Mouse (Mus musculus) heart, postnatal 36 days (tissue): Measurements from ENCODE around the gene Pgap3. TPM values are rescaled to one million over a fixed set of nuclear protein-coding genes. Genes with fewer than 3 reads are reported as not detected.
A peak's percentile ranks its signal among the peaks of the same experiment; 100 is the strongest.

Experiments used
- DNase-seq, 2 experiments: peaks; one replicate each; pipeline ENCODE4 v3.0.0; 2021 to 2022
- intact Hi-C: fragments of 180-260 bp; cut with DNase I; formaldehyde crosslinking; loops from one replicate; pipeline ENCODE4 v1.15.1; 2025
- total RNA-seq, 2 experiments: library from RNA; stranded (reverse); gene quantifications; 2 replicates each; pipeline ENCODE4 v1.2.3; 2021

Pgap3 gene
- total RNA-seq, 2 experiments from 2014 or later, result 8.5 to 9.2 TPM

DNA sequence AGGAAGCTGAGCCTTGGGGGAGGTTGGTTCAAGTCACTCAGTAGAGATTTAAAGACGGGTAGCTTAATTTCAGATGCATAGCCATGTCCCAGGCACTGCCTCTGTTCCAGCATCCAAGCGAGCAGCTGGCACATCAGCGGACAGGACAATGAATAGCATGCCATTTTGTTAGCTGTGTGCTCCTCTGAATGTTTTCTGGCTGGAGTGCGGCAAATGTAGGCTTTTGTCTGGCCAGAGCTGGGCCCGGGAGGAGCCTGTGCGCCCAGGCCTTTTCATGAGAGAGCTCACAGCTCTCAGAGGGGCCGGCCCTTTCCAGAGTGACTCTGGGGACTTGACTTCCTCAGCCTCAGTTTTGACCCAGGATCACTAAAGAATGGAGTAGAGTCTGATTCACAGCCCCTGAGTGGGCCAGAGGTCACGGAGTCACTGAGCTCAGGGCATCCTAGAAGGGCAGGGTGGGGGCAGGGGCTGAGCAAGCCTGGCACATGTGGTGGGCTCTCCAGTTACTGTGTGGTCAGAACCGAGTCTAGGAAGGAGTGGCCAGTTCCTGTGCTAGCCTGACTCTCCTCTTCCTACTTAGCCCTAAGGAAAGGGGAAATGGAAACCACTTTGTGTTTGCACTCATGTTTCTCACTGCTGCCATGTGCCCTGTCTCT is 39.3 kb downstream of the Pgap3 start:
- no peak for DNase-seq
- intact Hi-C loops, result no loop called here

DNA sequence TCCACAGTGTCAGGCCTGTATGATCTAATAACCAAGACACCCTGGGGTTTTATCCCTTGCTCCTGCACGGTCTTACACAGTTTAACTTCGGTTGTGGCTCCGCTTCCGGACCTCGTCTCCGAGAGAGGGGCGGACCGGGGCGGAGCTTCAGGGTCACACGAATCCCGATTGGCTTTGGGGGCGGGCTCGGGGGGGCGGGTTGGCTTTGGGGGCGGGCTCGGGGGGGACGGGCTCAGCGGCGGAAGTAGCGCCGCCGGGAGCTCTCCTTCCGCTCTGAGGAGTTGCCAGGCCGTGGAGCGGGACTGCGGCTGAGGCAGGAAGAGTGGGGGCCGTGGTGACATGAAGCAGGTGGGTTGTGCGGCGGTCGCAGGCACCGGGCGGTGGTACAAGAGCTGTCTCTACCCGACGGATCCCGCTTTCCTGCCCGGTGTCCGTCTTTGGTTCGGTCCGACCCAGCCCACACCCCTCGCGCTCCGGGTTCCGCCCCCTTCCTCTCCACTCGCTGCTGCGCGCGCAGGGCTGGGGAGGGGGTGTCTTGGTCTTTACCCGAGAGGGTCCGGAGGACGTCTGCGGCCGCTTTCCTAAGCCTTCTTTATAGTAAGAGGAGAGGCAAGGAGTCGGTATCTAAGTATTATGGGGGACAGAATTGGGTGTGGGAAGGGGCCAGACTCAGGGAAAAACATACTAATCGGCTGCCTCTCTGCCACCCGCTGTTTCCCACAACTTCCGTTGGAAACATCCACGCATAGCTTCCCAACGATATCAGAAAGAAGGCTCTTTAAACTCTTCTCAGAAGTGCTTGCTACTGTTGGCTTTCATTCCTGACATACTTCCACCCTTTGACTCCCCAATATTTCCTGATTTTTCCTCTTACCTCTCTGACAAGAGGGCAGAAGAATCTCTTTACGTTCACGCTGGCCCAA is 41.9 kb downstream of the Pgap3 start, which contains the start of gene Stard3:
Gene Stard3 (plus strand): TSS at position 208 of the 923 bp plus-strand sequence.
- intact Hi-C loops, result no loop called here
- peak; percentile 88 to 89 for DNase-seq

DNA sequence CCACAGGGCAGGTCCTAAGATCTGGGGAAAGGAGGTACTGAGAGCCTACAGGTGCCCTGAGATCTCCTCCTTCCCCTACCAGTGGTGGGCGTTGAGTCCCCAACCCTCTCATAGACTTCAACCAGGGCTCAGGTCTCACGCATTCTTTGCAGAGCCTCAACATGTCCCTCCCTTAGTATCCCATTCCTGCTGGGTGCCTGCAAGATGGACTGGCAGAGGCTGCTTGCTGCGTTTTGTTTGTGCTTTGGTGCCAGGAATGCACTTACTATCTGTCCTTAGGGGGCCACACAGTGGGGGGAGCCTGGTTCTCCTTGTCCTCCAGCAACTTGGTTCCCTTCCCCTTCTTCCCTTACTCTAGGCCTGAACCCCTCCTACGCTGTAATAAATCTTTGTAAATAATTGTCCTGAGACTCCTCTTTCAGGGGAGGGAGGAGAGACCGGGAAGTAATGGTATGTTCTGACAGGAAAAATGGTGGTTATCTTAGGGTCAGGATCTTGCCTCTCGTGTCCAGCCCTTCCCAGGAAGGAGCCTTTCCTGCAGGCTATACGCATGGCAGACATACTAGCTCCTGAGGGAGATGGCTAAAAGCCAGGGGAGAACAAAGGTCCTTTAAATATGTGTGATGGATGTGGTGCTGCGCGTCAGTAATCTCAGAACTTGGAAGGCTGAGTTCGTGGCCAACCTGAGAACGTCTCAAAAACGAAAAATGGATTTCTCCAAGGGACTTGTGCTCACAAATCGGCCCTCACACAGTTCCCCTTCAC is 42.7 kb downstream of the Pgap3 start:
- intact Hi-C loops, result no loop called here

DNA sequence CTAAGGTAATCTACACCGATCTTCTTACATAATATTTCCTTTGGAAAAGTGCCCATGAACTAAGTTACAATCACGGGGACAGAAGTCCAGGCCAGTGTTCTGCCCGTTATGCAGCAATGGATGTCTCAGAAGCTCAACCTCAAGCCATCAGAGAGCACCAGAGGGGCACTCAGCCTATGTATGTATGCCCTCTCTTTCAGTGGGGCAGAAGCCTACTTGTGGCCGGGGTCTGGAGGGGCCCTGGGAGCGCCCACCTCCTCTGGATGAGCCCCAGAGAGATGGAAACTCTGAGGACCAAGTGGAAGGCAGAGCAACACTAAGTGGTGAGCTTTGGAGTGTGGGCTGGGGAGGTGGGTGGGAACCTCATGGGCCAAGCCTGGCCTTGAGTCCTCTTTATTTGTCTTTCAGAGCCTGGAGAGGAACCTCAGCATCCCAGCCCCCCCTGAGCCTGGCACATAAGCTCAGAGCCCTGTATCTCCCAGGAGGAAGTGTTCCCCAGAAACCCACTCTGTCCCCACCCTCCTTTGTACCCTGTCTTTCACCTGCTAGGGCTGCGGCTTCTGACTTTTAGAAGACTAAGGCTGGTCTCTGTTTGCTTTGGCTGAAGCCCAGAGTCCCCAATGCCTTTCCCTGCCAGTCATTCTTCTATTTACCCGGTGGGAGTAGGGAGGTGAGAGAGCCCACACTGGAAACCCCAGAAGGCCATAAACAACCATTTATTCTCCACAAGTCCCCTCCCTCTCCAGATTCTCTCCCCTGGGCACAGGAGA is 43.5 kb downstream of the Pgap3 start:
- no peak for DNase-seq
- intact Hi-C loops, result no loop called here

More for the DNA sequence above, 42.7 kb downstream of the Pgap3 start:
- DNase-seq, result no peak

DNA sequence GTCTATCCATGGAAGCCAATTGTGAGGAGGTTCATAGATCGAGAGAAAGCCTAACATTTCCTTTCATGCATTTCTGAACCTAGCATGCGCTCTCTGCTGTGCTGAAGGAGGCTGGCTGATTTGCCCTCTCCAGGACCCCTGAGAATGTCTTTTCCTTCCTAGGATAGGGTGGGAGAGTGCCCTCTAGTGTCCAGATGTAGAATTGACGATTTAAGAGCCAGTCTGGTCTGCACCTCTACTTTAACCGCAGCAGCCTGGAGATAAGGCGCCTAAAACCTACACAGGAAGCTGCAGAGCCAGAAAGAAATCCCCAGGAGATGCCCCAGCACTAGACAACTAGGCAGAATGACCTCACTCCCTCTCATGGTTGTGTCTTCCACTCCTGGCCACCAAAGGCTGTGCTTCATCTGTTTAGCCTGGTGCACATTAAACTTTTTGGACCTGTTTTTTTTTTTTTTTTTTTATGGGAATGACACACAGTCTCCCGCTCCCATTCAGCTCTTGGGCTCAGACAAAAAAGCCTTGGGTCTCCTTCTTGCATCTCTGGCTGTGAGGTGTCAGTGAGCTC is 44.5 kb downstream of the Pgap3 start:
- DNase-seq, result peak in 1 of 2 experiments; percentile 56
- intact Hi-C loops, result no loop called here

DNA sequence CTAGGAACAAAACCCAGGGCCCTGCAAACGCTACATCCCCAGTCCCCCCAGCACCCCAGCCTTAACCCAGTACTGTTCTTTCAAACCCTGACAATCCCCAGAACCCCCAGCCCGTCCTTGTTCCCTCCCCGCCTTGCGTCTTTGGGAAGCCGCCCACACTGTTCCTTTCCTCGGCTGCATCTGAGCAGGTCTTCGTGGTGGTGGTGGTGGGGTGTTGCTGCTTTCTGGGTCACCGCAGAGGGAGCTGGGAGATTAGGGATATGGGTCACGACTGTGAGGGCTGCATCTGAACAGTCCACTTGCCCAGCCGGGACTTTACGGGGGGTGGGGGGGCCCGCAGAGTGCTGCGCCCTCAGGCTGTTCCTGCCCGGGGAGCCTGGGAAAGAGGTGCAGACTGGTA is 45.8 kb downstream of the Pgap3 start:
- DNase-seq, result no peak
- intact Hi-C loops, result no loop called here

- intact Hi-C loops, result no loop called here
- DNase-seq, result no peak
Measured at GRCm38 (mm10) chr11:98353651-98354211, 46.6 kb downstream of the Pgap3 start.

- no peak for DNase-seq
- intact Hi-C loops, result no loop called here
Measured at GRCm38 (mm10) chr11:98352272-98352990, 47.9 kb downstream of the Pgap3 start.

DNA sequence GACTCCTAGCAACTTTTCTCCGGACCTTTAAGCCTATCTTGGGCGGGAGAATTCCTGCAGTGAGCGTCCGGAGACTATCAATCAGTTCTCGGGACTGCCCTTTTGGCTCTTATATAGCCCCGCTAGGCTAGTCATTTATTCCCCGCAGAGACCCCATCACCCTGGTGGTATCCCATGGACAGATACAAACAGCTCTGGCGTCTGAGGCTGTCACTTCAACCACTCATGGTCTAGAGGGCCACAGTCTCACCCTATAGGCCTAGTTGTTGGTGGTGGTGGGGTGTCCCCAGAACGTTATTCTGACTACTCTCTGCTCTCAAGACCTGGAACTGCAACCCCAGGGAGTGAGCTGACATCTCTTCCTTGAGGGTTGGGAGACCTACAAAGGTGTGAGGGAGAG is 51.0 kb downstream of the Pgap3 start:
- intact Hi-C loops, result no loop called here
- DNase-seq, result no peak

- intact Hi-C loops, result no loop called here
- DNase-seq, result peak; percentile 41 to 51
Measured at GRCm38 (mm10) chr11:98348083-98348961, 52.0 kb downstream of the Pgap3 start, which contains the start of gene Ppp1r1b. Gene Ppp1r1b (plus strand): TSS chr11:98348404.

DNA sequence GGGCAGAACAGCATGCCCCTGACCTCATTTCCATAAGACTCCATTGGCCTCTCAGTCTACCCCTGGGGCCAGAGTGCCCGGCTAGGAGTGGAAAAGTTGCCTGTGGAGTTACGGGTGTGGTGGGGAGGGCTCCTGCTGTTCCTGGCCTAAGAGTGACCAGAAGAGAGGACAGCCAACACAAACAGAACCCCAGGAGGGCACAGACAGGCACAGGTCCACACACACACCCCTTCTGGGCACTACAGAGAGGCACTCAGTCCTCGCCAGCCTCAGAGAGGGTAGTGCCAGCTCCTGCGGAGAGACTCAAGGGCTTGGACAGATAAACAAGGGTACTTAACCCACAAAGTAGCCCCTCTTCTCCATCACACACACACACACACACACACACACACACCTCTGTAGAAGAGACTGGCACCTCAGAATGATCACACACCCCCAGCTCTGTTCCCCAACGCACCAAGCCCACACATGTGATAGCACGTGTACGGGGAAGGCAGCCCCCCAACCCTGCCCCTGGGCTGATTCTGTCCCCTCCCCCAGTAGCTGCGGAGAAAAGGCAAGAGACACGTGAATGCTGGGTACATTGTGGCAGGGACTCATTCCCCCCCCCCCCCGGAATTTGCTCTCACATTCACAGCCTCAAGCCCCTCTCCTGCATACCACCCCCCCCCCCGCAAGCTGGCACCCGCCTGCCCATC is 52.8 kb downstream of the Pgap3 start:
- no peak for DNase-seq
- intact Hi-C loops, result no loop called here

DNA sequence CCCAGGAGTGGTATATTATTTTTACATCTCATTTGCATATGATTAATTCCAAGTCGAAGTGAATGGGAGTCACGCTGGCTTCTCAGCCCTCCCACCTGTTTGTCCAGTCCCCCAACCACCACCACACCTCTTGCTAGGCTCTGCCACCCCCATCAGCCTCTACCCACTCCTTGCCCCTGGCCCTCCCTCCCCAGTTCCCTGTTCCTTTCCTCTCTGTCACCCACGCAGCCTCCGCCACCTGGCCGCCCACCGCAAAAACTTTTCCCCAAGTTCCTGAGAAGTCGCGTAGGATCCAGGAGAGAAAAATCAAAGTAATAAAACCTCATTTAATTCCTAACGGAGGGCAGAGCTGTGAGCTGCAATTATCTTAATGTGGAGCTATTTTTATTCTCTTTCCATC is 54.1 kb downstream of the Pgap3 start:
- intact Hi-C loops, result no loop called here
- no peak for DNase-seq

GRCm38 (mm10) chr11:98345253-98345652 is 55.0 kb downstream of the Pgap3 start:
- intact Hi-C loops, result loop anchor here (2.0 kb wide), 2 partner anchors 80 to 94 kb away; partner anchors contain the start of gene Mien1
- DNase-seq, result peak; percentile 79 to 86

DNA sequence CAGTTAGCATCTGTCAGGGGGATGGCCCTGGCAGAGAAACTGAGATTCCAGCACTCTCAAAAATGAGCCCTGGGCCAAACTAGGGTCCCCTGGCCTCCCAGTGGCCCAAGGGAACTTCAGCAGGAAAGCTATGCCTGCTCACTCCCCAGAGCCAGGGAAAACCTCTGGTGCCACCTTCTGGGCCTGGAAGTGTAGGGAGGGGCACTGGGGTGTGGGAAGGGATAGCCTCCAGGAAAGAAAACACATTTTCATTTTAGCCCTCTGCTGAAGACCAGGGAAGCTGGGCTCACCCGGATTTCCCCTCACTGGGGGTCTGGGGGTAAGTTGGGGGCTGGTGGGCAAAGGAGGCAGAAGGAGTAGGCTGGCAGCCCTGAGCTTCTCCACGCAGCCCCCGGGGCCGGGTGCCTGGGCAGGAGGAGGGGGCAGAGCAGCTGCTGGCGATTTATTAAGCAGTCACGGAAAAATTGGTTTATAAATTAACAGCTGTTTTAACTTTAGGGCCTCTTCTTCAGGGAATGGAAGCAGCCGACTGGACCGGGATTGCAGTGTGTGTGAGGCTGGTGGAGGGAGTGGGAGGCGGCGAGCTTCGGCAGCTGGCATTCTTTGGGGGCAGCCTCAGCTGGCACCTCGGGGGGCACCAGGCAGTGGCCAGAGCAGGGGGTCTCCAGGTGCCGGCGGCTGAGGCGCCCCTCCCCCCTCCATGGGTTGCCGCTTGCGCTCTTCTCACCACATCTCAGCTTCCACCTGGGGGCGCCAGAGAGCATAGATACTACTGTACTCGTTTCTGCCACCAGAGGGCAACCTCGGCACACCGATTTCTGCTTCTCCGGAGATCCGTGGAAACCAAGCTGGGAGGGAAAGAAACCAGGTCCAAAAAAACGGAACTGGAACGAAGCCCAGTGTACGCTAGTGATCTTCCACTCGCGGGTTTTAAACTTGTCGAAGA is 58.0 kb downstream of the Pgap3 start:
- intact Hi-C loops, result loop anchor here (1.0 to 2.0 kb wide), 4 partner anchors 30 to 115 kb away; no protein-coding TSS in a partner anchor
- peak; percentile 98 to 99 for DNase-seq

DNA sequence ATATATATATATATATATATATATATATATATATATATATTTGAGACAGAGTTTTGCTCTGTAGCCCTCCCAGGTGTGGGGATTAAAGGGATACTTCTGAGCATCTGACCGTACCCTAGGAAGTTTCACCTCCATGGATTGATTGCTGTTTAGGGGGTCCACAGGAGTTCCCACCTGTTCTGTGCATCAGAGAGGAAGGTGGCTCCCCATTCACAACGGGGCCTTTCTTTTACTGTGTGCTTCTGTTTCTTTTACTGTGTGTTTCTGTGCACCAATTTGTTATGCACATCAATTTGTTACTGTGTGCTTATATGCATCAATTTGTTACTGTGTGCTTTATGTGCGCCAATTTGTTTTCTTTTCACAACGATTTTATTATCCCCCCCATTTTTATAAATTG is 59.1 kb downstream of the Pgap3 start:
- no peak for DNase-seq
- intact Hi-C loops, result no loop called here

GRCm38 (mm10) chr11:98340597-98340996 is 59.7 kb downstream of the Pgap3 start:
- intact Hi-C loops, result no loop called here
- no peak for DNase-seq
